Mouse (Mus musculus) thymus, adult 2 months (tissue): Measurements from ENCODE around the gene Nbl1.

Experiments used
- CTCF ChIP-seq: fragments of 200-500 bp; IDR thresholded peaks from 2 replicates; pipeline ENCODE4 v1.5.1; 2012; ENCODE audit warnings: mild to moderate bottlenecking, control low read depth, low read length, moderate library complexity, borderline replicate concordance; ENCODE audit not compliant: control insufficient read depth, poor library complexity, insufficient read depth; ENCODE audit errors: extremely low read depth
- POLR2A ChIP-seq: fragments of 200-500 bp; IDR thresholded peaks from 2 replicates; pipeline ENCODE4 v1.6.1; 2012; ENCODE audit warnings: mild to moderate bottlenecking, low read length, control low read depth, moderate library complexity; ENCODE audit not compliant: control insufficient read depth, poor library complexity, insufficient read depth; ENCODE audit errors: extremely low read depth

- TF ChIP-seq POLR2A (no peak), CTCF (no peak)
These were observed 5.8 kb downstream of the Nbl1 start for GRCm38 (mm10) chr4:139086984-139087383.
